Comparison of ENCODE assay signal across 10 mouse cellular contexts in the genomic region with DNA sequence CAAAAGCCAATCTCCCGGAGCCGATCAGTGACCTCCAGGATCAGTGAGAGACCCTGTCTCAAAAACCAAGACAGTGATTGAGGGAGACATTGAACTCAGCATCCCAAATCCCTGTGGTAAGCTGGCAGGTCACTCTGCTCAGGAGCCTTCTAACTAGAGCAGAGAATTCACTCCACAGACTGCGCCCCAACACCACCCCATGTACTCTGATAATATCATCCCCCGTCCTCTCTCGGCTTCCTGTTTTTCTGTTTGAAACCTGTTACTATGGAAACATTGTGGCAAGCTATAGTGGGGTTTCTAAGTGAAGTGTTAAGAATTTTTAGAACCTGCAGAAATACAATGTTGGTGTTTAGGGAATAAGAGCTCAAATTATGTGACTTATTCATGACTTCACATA. TPM values are rescaled to one million over a fixed set of nuclear protein-coding genes. Genes with fewer than 3 reads are reported as not detected.
DNase-seq lines count a peak whose midpoint lies in the region; ATAC-seq and TF ChIP-seq lines count a peak whose summit lies in the region.
"Had no signal": no experiment of that assay in that cellular context is flagged by ENCODE, and none has a peak within 500 bp of the region (broad histone marks: within the 10 kb centered on the region; RNA-seq: fewer than 3 reads in every experiment).

No protein-coding gene starts in this region.

- H3K4me1 ChIP-seq in kidney, embryonic 15.5 days, result peaks cover 14% of the 10 kb centered on the region
- peaks cover 3% of the 10 kb centered on the region for H3K4me1 ChIP-seq in spleen, adult 2 months (ENCODE audit: control insufficient read depth, insufficient read depth, insufficient read length)
- no peaks in the 10 kb centered on the region for H3K4me1 ChIP-seq in cerebellum, adult 2 months (ENCODE audit: control insufficient read depth, insufficient read depth, low read length)

- no peaks in the 10 kb centered on the region for H3K36me3 ChIP-seq in kidney, embryonic 15.5 days
- no peaks in the 10 kb centered on the region for H3K36me3 ChIP-seq in spleen, adult 2 months (ENCODE audit: control insufficient read depth, insufficient read depth, low read length)

- no peak overlapping the region for H3K4me2 ChIP-seq in kidney, embryonic 15.5 days

- H3K9me3 ChIP-seq in kidney, embryonic 15.5 days (replicated peaks), result no peaks in the 10 kb centered on the region

- no peak for TF ChIP-seq POLR2A in spleen, adult 2 months (IDR thresholded peaks at IDR 0.05; ENCODE audit: low read depth, low read length)
- no peak for TF ChIP-seq POLR2A in cerebellum, adult 2 months (IDR thresholded peaks at IDR 0.05; ENCODE audit: borderline replicate concordance, insufficient read depth, low read length)

- 73% methylated on average over 5 of the region's 5 CpGs for WGBS in kidney, embryonic 15.5 days
- WGBS in spleen, adult 2 months, result 30% methylated on average over 5 of the region's 5 CpGs
- 83% methylated on average over 5 of the region's 5 CpGs for WGBS in cerebellum, adult 2 months

- H3K9ac ChIP-seq in kidney, embryonic 15.5 days, result no peak overlapping the region

- no peak for ATAC-seq in kidney, embryonic 15.5 days (replicated peaks; ENCODE audit: low FRiP score)

- H3K4me3 ChIP-seq in kidney, embryonic 15.5 days (replicated peaks), result no peak overlapping the region
- no peak overlapping the region for H3K4me3 ChIP-seq in spleen, adult 2 months (ENCODE audit: extremely low read depth, insufficient read depth, insufficient read length)
- no peak overlapping the region for H3K4me3 ChIP-seq in cerebellum, adult 2 months (replicated peaks; ENCODE audit: insufficient read depth, low read depth, low read length)

- H3K27ac ChIP-seq in kidney, embryonic 15.5 days, result no peak overlapping the region
- peak overlapping the region; percentile 75 for H3K27ac ChIP-seq in spleen, adult 2 months (ENCODE audit: insufficient read depth, low read length)
- H3K27ac ChIP-seq in cerebellum, adult 2 months (ENCODE audit: insufficient read depth, low read length), result no peak overlapping the region

- H3K27me3 ChIP-seq in kidney, embryonic 15.5 days, result no peaks in the 10 kb centered on the region
- no peaks in the 10 kb centered on the region for H3K27me3 ChIP-seq in spleen, adult 2 months (ENCODE audit: control insufficient read depth, insufficient read depth, low read length)
- H3K27me3 ChIP-seq in cerebellum, adult 2 months (ENCODE audit: control insufficient read depth, insufficient read depth, low read length), result no peaks in the 10 kb centered on the region

- no peak for TF ChIP-seq CTCF in spleen, adult 2 months (IDR thresholded peaks at IDR 0.05; ENCODE audit: extremely low read depth, insufficient read depth, insufficient read length, insufficient replicate concordance)
- TF ChIP-seq CTCF in cerebellum, adult 2 months (IDR thresholded peaks at IDR 0.05; ENCODE audit: borderline replicate concordance, insufficient read depth, low read depth, low read length), result no peak

- peak; percentile 36 to 56 for DNase-seq in kidney, postnatal 25 days
- peak; percentile 65 to 71 for DNase-seq in CD8-positive naive resting alpha-beta T cell, adult 2 months (ENCODE audit: low read depth in 2 of 2, low spot score in 2 of 2)
- DNase-seq in induced T-regulatory cell, adult 2 months (ENCODE audit: low read depth), result peak; percentile 98
- DNase-seq in spleen, adult 2 months (ENCODE audit: low read depth in 1 of 2, low spot score in 2 of 2), result peak; percentile 55 to 76
- no peak for DNase-seq in cerebellum, adult 2 months
- no peak for DNase-seq in cerebellum, postnatal 36 days
- no peak for DNase-seq in adrenal gland, adult (ENCODE audit: inconsistent age in 2 of 2, low spot score in 1 of 2)
- DNase-seq: gastrocnemius, postnatal 10 days; kidney, adult 8-10 months had no signal

RNA-seq across cellular contexts. Expression of a gene that starts 8.9 kb away (rescaled TPM):
- polyA plus RNA-seq in kidney, embryonic 15.5 days (2015; fragmentation: Nextera tagmentation; extraction: Ambion mirVana), result 61.3 and 61.7 TPM in 2 replicates
- polyA plus RNA-seq in spleen, adult 2 months (2012; rRNA removed), result 4.2 and 5.0 TPM in 2 replicates
- 44.8 and 46.0 TPM in 2 replicates for polyA plus RNA-seq in cerebellum, adult 2 months (2012; rRNA removed)

RNA-seq across cellular contexts. Expression of a gene that starts 37.5 kb away (rescaled TPM):
- 29.3 and 32.4 TPM in 2 replicates for polyA plus RNA-seq in kidney, embryonic 15.5 days (2015; fragmentation: Nextera tagmentation; extraction: Ambion mirVana)
- 14.3 and 14.8 TPM in 2 replicates for polyA plus RNA-seq in spleen, adult 2 months (2012; rRNA removed)
- polyA plus RNA-seq in cerebellum, adult 2 months (2012; rRNA removed), result 49.4 and 50.1 TPM in 2 replicates

Comparison
In these comparisons a context has a peak if more than half of its experiments do, and no peak if none do; other contexts are left out.
1. DNase-seq: peak in kidney, postnatal 25 days (2 of 2), CD8-positive naive resting alpha-beta T cell, adult 2 months (2 of 2), induced T-regulatory cell, adult 2 months (single experiment) and spleen, adult 2 months (2 of 2); none in cerebellum, adult 2 months (0 of 2), cerebellum, postnatal 36 days (0 of 2) and adrenal gland, adult (0 of 2).